Mouse (Mus musculus) fat pad, adult 2 months (tissue): Measurements from ENCODE around the gene H1f0.
A peak's percentile ranks its signal among the peaks of the same experiment; 100 is the strongest.

Experiments used
- DNase-seq: peaks from one replicate; pipeline ENCODE4 v3.0.0-alpha.2; 2011; ENCODE audit warnings: low read depth, low spot score; ENCODE audit errors: extremely low read depth

The H1f0 gene

GRCm38 (mm10) chr15:79037913-79038328, 9.7 kb downstream of the H1f0 start:
- DNase-seq = no peak

DNA sequence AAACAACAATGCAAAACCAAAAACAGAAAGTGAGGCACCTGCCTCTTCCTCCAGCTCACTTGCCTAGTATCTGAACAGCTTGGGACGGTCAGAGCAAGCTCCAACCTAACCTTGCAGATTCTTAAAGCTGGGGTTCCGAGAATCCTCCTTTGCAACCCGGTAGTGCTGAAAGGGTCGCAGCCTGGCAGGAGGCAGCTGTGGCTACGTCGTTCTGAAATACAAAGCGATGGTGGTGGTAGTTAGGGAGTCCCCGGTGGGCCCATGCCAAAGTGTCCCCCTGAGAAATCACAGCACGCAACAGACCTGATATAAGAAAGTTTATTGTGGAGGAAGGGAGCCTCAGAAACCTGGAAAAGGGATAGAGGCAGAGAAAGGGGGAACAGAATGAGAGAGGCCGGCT, 10.1 kb downstream of the H1f0 start:
- DNase-seq = no peak

- no peak for DNase-seq
Measured at GRCm38 (mm10) chr15:79038853-79039252, 10.6 kb downstream of the H1f0 start.

GRCm38 (mm10) chr15:79040501-79041416, 12.5 kb downstream of the H1f0 start:
- no peak for DNase-seq

DNA sequence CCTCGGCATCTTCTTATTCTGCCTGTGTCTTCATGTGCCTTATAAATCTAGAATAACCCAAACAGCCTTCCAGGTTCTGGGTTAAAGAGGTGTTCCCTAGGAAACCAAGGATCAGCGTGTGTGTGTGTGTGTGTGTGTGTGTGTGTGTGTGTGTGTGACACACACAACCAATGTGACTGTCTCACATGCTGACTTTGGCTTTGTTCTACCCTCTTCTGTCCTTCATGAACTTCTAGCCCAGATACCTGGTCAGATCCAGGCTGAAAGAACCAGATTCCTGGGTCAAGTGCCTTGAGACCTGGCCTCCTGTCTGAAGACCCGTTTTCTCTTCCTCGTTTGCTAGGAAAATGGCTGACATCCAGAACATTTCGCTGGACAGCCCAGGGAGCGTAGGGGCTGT, 13.3 kb downstream of the H1f0 start, which contains the start of gene Galr3:
Galr3 (plus strand) TSS at position 301 of the 400 bp plus-strand sequence.
- DNase-seq = no peak

- DNase-seq = no peak
Measured at GRCm38 (mm10) chr15:79042721-79043491, 14.7 kb downstream of the H1f0 start.

DNA sequence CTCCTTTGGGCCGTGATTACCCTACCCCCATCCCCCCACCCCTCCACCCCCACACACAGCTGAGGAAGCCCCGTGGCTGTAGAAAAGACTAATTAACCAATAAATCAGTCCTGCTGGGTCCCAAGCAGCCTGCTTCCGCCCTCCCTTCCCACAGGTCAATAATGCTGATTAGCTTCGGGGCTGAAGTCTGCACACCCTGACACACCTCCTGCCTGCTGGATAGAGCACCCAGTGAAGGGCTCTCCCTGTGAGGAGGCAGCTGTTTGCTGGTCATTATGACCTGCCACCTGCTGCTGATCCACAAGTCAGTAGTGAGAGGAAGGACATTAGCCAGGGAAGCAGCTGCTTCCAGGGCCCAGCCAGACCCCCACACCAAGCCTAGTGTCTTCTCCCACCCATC, 16.6 kb downstream of the H1f0 start:
- DNase-seq = no peak

DNA sequence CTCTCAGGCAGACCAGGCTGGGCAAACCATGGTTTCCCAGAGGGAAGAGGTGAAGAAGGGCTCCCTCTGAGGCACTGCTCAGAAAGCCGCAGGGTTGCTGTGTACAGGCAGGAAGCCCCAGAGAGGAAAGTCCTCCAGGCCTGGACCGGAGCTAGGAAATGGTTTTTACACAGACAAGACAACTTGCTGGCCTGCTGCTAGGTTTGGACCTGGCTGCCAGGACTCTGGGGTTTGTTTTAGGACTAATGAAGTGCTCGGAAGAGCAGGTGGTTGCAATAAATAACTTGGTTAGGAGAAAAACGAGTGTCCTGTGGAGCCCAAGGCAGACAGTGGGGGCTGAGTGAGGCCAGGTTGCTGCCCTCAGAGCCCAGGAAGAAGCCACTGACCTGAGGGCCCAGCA, 19.9 kb downstream of the H1f0 start:
- DNase-seq = no peak

- DNase-seq = no peak
Measured at GRCm38 (mm10) chr15:79050160-79050845, 22.1 kb downstream of the H1f0 start.

DNA sequence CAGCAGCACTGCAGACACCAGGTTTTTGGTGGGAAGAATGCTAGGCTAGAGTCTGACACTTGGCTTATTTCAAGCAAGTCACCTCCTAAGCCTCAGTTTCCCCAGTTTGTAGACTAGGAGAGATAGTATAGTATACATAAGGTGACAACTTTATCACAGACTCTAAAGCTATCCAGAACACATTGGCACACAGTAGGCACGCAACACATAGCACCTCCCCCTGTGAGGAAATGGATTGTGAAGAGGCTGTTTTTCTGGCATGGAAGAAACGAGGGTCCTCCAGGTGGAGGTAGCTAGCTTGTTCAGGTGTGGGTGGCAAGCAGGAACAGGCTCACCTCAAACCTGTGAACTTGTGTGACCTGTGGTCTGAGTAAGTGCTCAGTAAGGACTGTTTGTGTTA, 22.7 kb downstream of the H1f0 start:
- DNase-seq = no peak

DNA sequence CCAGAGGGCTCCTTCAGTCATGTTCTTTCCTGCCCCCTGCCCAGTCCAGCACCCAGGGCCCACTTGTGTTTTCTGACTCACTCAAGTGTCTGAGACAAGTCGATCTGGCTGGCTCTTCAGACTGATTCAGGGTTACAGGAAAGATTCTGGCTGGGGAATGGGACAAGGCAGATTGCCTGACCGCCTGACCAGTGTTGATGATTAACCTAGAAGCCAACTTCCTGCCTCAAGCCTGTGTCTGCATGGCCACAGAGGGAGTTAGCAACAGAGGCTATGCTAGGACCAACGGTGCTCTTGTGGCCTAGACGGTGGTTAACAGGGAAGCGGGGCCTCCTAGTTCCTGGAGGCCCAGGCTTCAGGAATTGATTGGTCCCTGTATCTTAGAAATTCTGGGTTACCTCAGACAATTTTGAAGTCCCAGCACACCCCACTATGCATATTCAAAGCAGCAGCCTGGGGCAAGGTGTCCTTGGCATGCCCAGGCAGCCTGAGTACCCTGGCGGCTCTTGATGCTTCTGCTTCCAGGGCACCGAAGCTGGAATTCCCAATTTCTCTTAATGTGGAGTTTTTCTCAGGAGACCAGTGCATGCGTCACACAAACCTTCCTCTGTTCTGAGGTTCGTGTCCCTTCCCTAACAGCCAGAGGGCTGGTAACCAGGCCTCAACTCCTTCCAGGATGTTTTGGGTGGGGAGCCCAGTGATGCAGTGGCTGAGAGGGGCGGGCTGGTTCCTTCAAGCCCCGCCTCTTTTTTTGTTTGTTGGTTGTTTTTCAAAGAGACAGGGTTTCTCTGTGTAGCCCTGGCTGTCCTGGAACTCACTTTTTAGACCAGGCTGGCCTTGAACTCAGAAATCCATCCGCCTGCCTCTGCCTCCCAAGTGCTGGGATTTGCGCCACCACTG, 23.5 kb downstream of the H1f0 start:
- no peak for DNase-seq

DNA sequence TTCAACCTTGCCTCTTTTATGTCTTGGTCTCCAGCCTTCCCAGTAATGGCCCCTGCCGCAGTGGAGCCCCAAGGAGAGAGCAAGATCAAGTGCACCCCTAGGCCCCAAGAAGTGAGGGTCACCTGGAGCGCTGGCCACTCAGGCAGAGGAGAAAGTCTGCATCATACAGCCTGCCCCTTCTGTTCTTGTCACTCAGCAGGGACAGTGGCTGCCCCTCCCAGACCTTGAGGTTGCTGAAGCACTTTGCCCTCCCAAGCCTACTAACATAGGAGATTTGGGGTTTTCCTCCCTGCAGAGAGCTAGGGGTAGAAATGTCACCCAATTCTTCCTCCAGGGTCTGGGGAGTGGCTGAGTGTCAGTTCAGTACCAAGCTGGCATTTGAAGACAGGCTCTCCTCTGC, 24.1 kb downstream of the H1f0 start:
- no peak for DNase-seq

DNA sequence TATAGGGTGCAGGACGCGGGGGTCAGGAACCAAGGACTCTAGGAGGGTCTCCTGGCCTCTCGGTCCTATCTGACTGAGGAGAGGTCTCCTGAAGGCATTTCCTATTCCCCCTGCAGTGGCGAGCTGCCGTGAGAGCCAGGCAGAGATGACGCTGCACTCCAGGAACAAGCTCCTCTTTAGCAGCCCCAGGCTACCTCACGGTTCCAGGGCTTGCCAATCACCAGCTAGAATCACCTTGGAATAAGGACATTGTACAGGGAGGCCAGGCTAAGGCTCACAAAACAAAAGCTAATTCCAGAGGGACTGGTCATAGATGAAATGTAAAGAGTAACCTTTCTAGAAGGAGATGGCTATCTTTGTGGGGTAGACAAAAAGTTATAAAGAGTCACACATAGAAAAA, 28.4 kb downstream of the H1f0 start:
- no peak for DNase-seq

DNA sequence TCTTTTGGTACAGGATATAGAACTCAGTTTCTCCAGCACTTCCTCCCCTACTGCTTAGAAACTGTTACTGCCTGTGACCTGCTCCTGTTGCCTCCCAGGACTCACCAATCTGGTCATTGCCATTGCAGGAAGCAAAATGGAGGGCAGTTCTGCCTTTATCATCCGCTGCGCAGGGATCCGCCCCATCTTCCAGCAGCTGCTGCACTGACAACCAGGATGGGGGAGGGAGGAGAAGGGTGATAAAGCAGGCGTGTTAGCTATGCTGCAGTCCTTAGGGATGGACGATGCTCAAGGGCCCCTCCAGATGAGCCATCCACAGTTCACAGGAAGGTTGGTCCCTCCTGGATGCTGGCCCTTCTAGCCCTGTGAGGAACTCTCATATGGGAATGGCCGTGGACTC, 29.6 kb downstream of the H1f0 start:
- no peak for DNase-seq

GRCm38 (mm10) chr15:79060887-79061565, 32.8 kb downstream of the H1f0 start:
- no peak for DNase-seq

GRCm38 (mm10) chr15:79062376-79063159, 34.3 kb downstream of the H1f0 start, which contains the start of gene Ankrd54:
Gene Ankrd54 (minus strand): TSS chr15:79062893.
- peak; percentile 100 for DNase-seq

GRCm38 (mm10) chr15:79063160-79063740, 35.0 kb downstream of the H1f0 start:
- no peak for DNase-seq

DNA sequence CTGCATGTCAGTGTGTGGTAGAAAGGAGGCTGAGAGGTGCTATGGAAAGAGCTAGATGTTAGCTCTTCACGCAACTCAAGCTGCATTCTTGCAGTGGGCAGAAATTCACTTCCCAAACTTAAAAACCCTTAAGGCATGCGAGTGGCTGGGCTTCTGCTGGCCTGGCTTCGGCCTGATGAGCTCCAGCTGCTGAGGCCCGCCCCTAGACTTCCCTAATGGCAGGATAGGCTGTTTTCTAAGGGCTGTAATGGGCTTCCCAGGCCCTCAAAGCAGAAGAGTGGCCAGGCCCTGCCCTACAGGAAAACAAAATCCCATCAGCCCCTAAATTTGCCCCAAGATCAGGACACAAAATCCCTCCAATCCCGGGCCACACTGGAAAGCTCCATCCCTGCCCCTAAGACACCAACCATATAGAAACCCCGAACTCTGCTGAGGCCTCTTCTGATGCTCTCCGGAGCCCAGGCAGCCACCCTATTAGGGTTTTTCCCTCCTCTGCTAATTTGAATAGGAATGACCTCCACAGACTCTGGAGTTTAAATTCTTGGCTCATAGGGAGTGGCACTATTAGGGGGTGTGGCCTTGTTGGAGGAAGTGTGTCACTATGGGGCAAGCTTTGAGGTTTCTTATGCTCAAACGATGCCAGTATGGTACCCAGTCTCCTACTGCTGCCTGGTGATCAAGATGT, 37.0 kb downstream of the H1f0 start:
- no peak for DNase-seq
